Mouse (Mus musculus): Measurements from ENCODE around the gene Tmsb10.

DNA sequence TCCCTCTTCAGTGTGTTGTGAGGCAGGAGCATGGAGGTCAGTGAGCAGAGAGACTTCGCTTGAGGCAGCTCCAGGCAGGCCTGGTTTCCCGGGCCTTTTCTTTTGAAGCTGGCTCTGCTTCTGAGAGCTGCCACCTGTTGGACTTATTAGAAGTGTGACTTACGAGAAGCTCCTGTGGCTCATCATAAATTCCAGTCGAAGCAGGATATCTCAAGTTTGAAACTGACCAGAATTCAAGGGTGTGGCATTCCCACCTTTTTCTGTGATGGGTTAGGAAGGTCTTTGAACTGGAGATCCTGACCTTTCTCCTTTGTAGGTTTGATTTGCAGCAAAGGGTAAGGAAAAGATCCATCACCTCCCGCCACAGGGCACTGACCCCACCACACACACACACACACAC lies 45.1 kb upstream of the Tmsb10 start:
- TF ChIP-seq CTCF (IDR thresholded peaks at IDR 0.05 in 2 of 3, conservative IDR thresholded peaks at IDR 0.05 in 1 of 3; ENCODE audit: control insufficient read depth in 1 of 3, insufficient read depth in 1 of 3, low read depth in 2 of 3, low read length in 3 of 3, poor library complexity in 1 of 3, severe bottlenecking in 1 of 3) (no peak), POLR2A (IDR thresholded peaks at IDR 0.05; ENCODE audit: control insufficient read depth in 1 of 2, insufficient read depth in 1 of 2, low read depth in 1 of 2, low read length in 2 of 2, poor library complexity in 1 of 2) (no peak)
